Mouse (Mus musculus) cerebellum, postnatal 36 days (tissue): Measurements from ENCODE around the gene Rbbp4.

Experiments
- DNase-seq, 2 experiments: peaks; one replicate each; pipeline ENCODE4 v3.0.0; 2021 to 2022; ENCODE audit warnings: mixed read lengths in 2 of 2

The Rbbp4 gene

GRCm38 (mm10) chr4:129351111-129351510 is 15.9 kb upstream of the Rbbp4 start:
- peak in 1 of 2 experiments; percentile 18 for DNase-seq

- DNase-seq, result peak; percentile 83 to 87
Measured at GRCm38 (mm10) chr4:129350644-129351043, 15.5 kb upstream of the Rbbp4 start.

DNA sequence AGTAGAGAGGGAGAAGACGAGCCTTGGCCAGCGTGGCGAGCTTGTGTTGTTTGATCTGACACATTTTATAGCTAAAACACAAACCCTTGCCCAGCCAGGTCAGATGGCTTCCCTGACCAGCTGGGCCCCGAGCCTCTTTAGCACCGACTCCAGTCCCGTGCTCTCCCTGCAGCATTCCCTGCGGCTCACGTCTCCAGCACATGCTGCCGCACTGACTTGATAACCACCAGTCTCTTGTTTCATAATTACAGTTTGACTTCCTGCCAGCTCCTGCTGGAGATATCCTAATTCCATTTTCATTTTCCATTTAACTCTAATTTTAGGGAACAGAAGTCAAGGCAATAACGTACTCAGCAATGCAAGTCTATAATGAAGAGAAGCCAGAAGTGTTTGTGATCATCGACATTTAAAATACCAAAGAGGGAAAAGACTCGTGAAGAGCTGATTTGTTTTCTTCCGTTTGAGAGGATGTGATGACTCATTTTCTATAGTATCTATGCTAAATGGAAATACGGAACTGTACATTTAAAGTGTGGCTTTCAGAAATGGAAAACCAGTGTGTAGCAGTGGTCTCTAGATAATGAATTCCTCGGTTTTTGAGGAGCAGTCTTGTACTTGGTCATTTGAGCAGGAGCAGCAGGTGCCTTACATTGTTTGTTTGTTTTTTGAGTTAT is 11.4 kb upstream of the Rbbp4 start:
- DNase-seq, result no peak

DNA sequence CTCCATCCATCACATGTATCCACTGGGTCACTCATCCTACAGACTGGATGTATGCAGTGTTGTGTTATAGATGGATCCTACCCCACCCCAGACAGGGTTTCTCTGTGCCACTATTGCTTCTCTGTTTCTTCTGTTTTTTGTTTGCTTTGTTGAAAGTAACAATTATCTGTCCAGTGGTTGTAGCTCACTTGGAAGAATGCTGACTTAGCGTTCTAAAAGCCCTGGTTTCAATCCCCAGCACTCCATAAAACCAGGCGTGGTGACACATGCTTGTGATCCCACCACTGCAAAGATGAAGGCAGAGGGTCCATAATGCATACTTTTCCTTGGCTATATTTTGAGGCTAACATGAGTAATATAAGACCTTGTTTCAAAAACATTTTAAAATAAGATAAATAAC is 7.5 kb upstream of the Rbbp4 start:
- DNase-seq, result no peak

DNA sequence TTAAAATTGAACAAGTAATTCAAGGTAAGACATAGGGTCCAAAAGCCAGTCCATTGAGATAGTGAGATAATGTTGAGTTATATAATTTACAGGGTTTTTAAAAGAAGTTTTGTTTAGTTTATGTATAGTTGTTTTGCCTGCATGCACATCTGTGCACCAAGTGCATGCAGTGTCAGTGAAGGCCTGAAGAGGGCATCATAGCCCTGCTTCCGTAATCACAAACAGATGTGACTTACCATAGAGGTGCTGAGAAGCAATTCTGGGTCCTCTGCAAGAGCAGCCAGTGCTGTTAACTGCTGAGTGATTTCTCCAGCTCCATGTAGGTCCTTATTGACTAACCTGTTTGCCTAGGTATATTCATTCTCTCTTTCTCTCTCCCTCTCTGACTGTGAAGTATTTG is 6.7 kb upstream of the Rbbp4 start:
- DNase-seq, result no peak

GRCm38 (mm10) chr4:129339743-129340142 is 4.6 kb upstream of the Rbbp4 start:
- no peak for DNase-seq

GRCm38 (mm10) chr4:129336291-129336690 is 1.1 kb upstream of the Rbbp4 start:
- no peak for DNase-seq

- DNase-seq, result no peak
Measured at GRCm38 (mm10) chr4:129334677-129335215, 424 bp downstream of the Rbbp4 start.

DNA sequence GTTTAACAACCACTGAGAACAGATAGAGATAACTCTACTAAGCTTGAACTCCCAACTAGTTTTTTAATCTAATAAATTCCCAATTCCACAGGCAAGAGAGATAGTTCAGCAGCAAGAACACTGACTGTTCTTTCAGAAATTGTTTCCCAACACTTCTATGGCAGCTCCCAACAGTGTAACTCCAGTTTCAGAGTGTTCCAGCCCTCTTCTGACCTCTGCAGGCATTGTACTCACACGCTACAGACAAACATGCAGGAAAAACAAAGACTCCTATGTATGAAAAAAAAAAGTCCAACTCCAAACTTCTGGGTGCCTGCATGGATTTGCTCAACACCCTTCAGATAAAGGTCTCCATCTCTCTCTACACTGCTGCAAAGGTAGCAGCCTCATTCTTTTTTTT is 2.3 kb downstream of the Rbbp4 start:
- DNase-seq, result no peak

DNA sequence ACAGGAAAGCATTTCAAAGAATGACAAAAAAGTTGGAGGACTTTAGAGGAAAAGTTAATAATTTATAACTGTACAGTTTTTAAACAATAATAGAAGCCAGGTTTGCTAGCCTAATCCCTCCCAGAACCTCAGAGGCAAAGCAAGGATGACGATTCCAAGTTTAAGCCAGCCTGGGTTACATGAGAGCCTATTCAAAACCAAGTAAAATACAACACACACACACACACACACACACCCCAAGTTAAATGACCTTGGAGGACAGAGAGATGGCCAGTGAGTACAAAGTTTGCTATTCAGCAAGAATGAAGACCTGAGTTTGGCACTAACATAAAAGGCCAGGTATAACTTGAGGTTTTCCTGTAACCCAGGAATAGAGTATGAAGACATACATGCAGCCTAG is 9.0 kb downstream of the Rbbp4 start:
- no peak for DNase-seq

DNA sequence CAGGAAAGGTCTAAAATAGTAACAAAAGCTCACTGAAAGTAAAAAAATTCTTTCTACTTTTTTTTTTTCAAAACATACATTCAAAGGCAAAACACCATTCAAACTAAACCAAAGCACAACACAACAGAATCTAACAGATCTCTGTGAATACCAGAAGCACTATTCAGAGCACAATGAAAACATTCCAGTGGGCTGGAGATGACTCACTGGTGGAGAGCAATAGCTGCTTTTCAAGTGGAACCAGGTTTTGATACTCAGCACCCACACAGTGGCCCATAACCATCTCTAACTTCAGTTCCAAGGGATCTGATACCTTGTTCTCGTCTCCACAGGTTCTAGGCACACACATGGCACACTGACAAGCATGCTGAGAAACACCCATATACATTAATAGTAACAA is 10.4 kb downstream of the Rbbp4 start:
- no peak for DNase-seq

- no peak for DNase-seq
Measured at GRCm38 (mm10) chr4:129323491-129323890, 11.7 kb downstream of the Rbbp4 start.

DNA sequence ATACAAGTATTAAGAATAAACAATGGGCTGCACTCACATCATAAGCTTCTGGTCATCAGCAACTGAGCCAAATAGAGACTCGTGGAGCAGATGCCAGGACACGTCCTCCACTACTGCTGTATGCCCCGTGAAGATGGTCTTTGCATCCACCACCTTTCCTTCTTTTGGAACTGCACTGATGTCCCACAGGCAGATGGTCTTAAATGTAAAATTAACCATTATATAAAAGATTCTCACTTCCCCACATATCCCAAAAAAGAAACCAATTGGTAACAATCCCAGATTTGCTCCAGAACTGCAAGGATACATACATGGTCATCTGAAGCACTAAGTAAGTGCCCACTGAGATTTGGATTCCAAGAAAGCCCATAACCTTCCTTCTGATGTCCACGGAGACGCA is 13.1 kb downstream of the Rbbp4 start:
- DNase-seq, result no peak

GRCm38 (mm10) chr4:129320876-129321275 is 14.3 kb downstream of the Rbbp4 start:
- DNase-seq, result no peak

GRCm38 (mm10) chr4:129313886-129314285 is 21.3 kb downstream of the Rbbp4 start:
- DNase-seq, result no peak

GRCm38 (mm10) chr4:129307936-129308335 is 27.2 kb downstream of the Rbbp4 start:
- no peak for DNase-seq

- no peak for DNase-seq
Measured at GRCm38 (mm10) chr4:129304306-129304705, 30.9 kb downstream of the Rbbp4 start.

DNA sequence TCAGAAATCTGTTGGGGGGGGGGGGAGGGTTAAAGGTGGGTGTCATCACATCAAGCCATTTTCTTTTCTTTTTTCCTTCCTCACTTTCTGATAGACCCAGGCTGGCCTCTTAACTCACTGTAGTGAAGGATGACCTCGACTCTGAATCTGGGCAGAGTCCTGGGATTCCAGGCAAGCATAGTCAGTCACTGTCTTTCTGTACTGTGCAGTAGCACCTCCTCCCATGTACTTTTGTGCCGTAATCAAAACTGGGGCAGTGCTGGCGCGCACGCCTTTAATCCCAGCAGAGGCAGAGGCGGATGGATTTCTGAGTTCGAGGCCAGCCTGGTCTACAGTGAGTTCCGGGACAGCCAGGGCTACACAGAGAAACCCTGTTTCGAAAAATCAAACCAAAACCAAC is 31.4 kb downstream of the Rbbp4 start:
- no peak for DNase-seq

GRCm38 (mm10) chr4:129303401-129303800 is 31.8 kb downstream of the Rbbp4 start:
- no peak for DNase-seq

GRCm38 (mm10) chr4:129299121-129299520 is 36.0 kb downstream of the Rbbp4 start:
- no peak for DNase-seq

- DNase-seq, result no peak
Measured at GRCm38 (mm10) chr4:129297724-129298123, 37.4 kb downstream of the Rbbp4 start.

- no peak for DNase-seq
Measured at GRCm38 (mm10) chr4:129296066-129296465, 39.1 kb downstream of the Rbbp4 start.

DNA sequence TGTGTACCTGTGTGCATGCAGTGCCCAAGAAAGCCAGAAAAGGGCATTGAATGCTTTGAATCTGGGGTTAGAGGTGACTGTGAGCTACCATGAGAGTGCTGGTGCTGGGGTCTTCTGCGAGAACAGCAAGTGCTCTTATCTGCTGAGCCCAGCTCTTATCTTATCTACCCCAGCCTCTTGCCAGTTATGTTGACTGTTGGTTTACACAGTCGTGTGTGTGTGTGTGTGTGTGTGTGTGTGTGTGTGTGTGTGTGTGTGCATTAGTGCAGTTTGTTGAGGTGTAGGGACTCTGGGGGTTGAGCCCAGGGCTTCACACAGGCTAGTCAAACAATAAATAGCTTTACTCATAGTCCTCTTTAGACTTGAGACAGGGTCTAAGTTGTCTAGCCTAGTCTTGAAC is 40.0 kb downstream of the Rbbp4 start:
- no peak for DNase-seq

DNA sequence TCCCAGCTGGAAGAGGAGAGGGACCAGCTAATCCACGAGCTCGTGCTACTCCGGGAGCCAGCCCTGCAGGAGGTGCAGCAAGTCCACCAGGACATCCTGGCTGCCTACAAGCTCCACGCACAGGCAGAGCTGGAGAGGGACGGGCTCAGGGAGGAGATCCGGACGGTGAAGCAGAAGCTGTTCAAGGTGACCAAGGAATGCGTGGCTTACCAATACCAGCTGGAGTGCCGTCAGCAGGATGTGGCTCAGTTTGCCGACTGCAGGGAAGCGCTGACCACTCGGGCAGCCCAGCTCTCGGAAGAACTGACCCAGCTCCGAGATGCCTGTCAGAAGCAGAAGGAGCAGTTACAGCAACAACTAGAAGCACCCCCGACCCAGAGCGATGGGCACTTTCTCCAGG is 41.5 kb downstream of the Rbbp4 start:
- no peak for DNase-seq

DNA sequence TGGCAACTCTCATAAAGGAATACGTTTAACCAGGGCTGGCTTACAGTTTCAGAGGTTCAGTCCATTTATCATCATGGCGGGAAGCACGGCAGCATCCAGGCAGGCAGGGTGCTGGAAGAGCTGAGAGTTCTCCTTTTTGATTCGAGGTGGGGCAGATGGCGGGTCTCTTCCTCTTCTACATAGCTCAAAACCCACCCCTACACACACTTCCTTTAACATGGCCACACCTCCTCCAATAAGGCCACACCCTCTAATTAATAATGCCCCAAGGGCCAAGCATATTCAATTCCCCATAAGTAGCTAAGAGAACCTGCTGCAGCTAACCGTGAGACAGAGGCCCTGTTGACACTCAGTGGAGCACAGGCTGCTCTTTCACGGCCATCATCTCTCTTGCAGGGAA is 42.3 kb downstream of the Rbbp4 start:
- DNase-seq, result no peak
